ENCODE assay signal across 11 mouse cellular contexts in genomic region chr14:46845706-46846105, GRCm38 (mm10). TPM values are rescaled to one million over a fixed set of nuclear protein-coding genes. Genes with fewer than 3 reads are reported as not detected.
"Had no signal": no experiment of that assay in that cellular context is flagged by ENCODE, and none has a peak within 500 bp of the region (broad histone marks: within the 10 kb centered on the region; RNA-seq: fewer than 3 reads in every experiment).

No protein-coding gene starts in this region.

- DNase-seq: kidney, adult 9 months; kidney, postnatal 25 days; layer of hippocampus, postnatal 36 days; liver; lung, adult 18-20 months; lung, postnatal 10 days; lung, postnatal 36 days; thymus, adult 18-20 months; thymus, postnatal 36 days had no signal

RNA-seq across cellular contexts. Expression of gene Samd4, which starts 36.9 kb away (rescaled TPM):
- total RNA-seq: monocyte, adult 5-6 weeks; neutrophil, adult 5-6 weeks had no signal
